Mouse (Mus musculus): Measurements from ENCODE around the gene Car14. TPM values are rescaled to one million over a fixed set of nuclear protein-coding genes. Genes with fewer than 3 reads are reported as not detected.
"Not testable (repeated sequence)": the region's sequence is repeated elsewhere in the genome, so short reads cannot be mapped to it uniquely, and the experiment has no call there.

Gene Car14
- total and polyA plus RNA-seq, 3 experiments = 0.15 to 0.38 TPM; not detected in 1

GRCm38 (mm10) chr3:95899800-95900524 is 4.5 kb downstream of the Car14 start:
- peaks cover 6 to 14% of the 10 kb centered on the region in 2 experiments; a peak in 3 of 4 replicates for H3K27me3 ChIP-seq (ENCODE audit: control insufficient read depth in 1 of 2, insufficient read depth in 2 of 2, low read length in 2 of 2)
- H3K4me1 ChIP-seq (ENCODE audit: control insufficient read depth in 1 of 2, insufficient read depth in 2 of 2, low read length in 2 of 2) = peaks cover 0 to 2% of the 10 kb centered on the region in 2 experiments; a peak in 1 of 4 replicates
- H3K9me3 ChIP-seq (replicated peaks; ENCODE audit: insufficient read depth, low read length) = no peaks in the 10 kb centered on the region
- no peak overlapping the region for H3K4me3 ChIP-seq (ENCODE audit: control insufficient read depth in 1 of 2, insufficient read depth in 1 of 2, low read depth in 2 of 2, low read length in 2 of 2)
- peaks cover 1% of the 10 kb centered on the region for H3K79me2 ChIP-seq (ENCODE audit: control insufficient read depth, insufficient read depth, low read length, poor library complexity)
- H3K27ac ChIP-seq (ENCODE audit: control insufficient read depth, low read depth, low read length) = no peak overlapping the region
- no peak overlapping the region for H3K9ac ChIP-seq (ENCODE audit: control insufficient read depth, low read depth, low read length, poor library complexity, severe bottlenecking)
- TF ChIP-seq TAL1 (IDR thresholded peaks at IDR 0.05; ENCODE audit: low read length) (0 out of 2 replicates have a peak, but pooled peaks have one; percentile 2), CTCF (IDR thresholded peaks at IDR 0.05 in 2 of 3, conservative IDR thresholded peaks at IDR 0.05 in 1 of 3; ENCODE audit: control insufficient read depth in 1 of 3, insufficient read depth in 1 of 3, low read depth in 2 of 3, low read length in 3 of 3, poor library complexity in 1 of 3, severe bottlenecking in 1 of 3) (no peak), TBP (IDR thresholded peaks at IDR 0.05; ENCODE audit: low read depth, low read length) (no peak), MEF2A (IDR thresholded peaks at IDR 0.05; ENCODE audit: extremely low read depth, insufficient replicate concordance, low read depth, low read length, poor library complexity, severe bottlenecking) (no peak), MAX (IDR thresholded peaks at IDR 0.05; ENCODE audit: low read length) (no peak), CHD2 (IDR thresholded peaks at IDR 0.05; ENCODE audit: low read length) (no peak), MAZ (IDR thresholded peaks at IDR 0.05; ENCODE audit: low read depth, low read length) (no peak), TCF12 (IDR thresholded peaks at IDR 0.05; ENCODE audit: low read depth, low read length) (no peak), HCFC1 (IDR thresholded peaks at IDR 0.05; ENCODE audit: low read depth, low read length) (no peak), JUND (IDR thresholded peaks at IDR 0.05; ENCODE audit: low read depth, low read length) (no peak), POLR2A (IDR thresholded peaks at IDR 0.05; ENCODE audit: control insufficient read depth in 1 of 2, insufficient read depth in 1 of 2, low read depth in 1 of 2, low read length in 2 of 2, poor library complexity in 1 of 2) (0 out of 4 replicates have a peak, but pooled peaks of 1 of the 2 experiments have one; percentile 3), RAD21 (IDR thresholded peaks at IDR 0.05; ENCODE audit: low read depth, low read length) (no peak), MYC (IDR thresholded peaks at IDR 0.05; ENCODE audit: low read depth, low read length) (no peak), RCOR1 (IDR thresholded peaks at IDR 0.05; ENCODE audit: low read depth, low read length) (no peak), GATA1 (IDR thresholded peaks at IDR 0.05; ENCODE audit: low read depth, low read length) (no peak)
- DNase-seq (ENCODE audit: low read depth, low spot score) = no peak
- no peaks in the 10 kb centered on the region for H3K36me3 ChIP-seq (ENCODE audit: control insufficient read depth in 1 of 2, insufficient read depth in 2 of 2, low read length in 2 of 2)

GRCm38 (mm10) chr3:95895501-95895900 is 9.0 kb downstream of the Car14 start:
- H3K27me3 ChIP-seq (ENCODE audit: control insufficient read depth in 1 of 2, insufficient read depth in 2 of 2, low read length in 2 of 2); DNase-seq (ENCODE audit: low read depth, low spot score); H3K4me3 ChIP-seq (ENCODE audit: control insufficient read depth in 1 of 2, insufficient read depth in 1 of 2, low read depth in 2 of 2, low read length in 2 of 2); H3K9ac ChIP-seq (ENCODE audit: control insufficient read depth, low read depth, low read length, poor library complexity, severe bottlenecking); H3K9me3 ChIP-seq (replicated peaks; ENCODE audit: insufficient read depth, low read length); H3K27ac ChIP-seq (ENCODE audit: control insufficient read depth, low read depth, low read length): not testable (repeated sequence)
- Histone ChIP-seq H3K79me2 (ENCODE audit: control insufficient read depth, insufficient read depth, low read length, poor library complexity) (peaks cover 11% of the 10 kb centered on the region), H3K4me1 (ENCODE audit: control insufficient read depth in 1 of 2, insufficient read depth in 2 of 2, low read length in 2 of 2) (peaks cover 12 to 20% of the 10 kb centered on the region in 2 experiments), H3K36me3 (ENCODE audit: control insufficient read depth in 1 of 2, insufficient read depth in 2 of 2, low read length in 2 of 2) (peaks cover 0 to 16% of the 10 kb centered on the region in 2 experiments; a peak in 2 of 4 replicates)

All from MEL (cell line).